Mouse (Mus musculus) right cerebral cortex, postnatal 14 days (tissue): Measurements from ENCODE around the gene Fxyd6.

ENCODE experiments used
- DNase-seq: peaks from one replicate; pipeline ENCODE4 v3.0.0; 2022

Fxyd6 gene

GRCm38 (mm10) chr9:45376883-45377282, 6.9 kb downstream of the Fxyd6 start:
- no peak for DNase-seq

- no peak for DNase-seq
These were observed 10.6 kb downstream of the Fxyd6 start for GRCm38 (mm10) chr9:45380411-45381251.

GRCm38 (mm10) chr9:45382336-45382735, 12.4 kb downstream of the Fxyd6 start:
- DNase-seq, result no peak

GRCm38 (mm10) chr9:45382834-45383233, 12.8 kb downstream of the Fxyd6 start:
- DNase-seq, result no peak

DNA sequence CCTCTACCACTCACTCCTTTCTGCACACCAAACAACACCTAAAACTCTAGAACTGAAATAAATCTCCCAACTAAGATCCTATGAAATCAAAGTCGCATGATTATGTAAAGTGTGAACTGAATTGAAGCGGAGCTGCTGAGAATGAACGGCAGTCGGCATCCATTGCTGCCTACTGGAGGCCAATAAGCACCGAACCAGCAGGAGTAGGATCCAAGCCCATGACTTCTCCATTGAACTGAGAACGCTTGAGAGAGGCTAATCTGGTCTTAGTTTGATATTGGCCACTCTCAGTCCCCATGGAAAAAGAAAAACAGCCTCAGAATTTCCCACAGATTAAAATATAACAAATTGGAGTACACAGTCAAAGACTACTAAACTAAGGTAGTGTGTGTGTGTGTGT, 13.9 kb downstream of the Fxyd6 start:
- no peak for DNase-seq

DNA sequence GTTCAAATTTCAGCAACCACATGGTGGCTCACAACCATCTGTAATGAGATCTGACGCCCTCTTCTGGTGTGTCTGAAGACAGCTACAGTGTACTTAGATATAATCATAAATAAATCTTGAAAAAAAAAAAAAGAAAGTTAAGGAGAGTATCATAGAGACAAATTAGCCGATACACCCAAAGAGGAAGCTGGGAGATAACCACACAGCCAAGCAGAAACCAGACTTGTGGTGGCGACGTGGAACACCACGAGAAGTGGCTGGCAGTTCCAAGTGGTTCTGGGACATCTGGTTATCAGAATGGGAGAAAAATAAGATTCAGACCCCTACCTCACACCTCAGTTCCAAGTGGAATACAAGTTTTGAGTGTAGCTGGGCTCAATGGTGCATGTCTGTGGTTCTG, 16.7 kb downstream of the Fxyd6 start:
- DNase-seq, result no peak

DNA sequence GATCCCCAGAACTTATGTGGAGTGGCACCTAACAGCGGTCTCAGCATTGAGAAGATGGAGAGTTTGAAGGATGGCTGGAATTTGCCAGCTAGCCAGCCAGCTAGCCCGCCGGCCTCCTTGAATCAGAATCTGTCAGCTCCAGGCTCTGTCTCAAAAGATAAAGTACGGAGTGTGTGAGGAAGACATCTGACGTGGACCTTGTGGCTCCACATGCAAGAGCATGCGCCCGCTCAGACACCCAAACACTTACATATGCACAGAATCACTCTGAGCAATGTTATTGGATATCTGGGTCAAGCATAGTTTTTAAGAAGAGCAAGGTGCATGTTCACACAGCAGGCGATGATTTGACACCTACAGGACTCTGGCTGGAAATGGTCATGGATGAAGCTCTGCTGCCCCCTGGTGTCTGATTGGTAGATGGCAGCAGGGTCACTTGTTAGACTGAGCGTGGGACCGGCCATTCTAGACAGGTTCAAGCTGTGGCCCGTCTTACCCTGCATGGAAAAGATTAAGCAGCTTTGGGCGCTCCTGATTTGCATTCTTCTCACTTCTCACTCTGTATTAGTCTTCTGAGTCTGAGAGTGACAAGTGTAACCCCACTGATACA, 18.5 kb downstream of the Fxyd6 start:
- DNase-seq, result peak; percentile 80

DNA sequence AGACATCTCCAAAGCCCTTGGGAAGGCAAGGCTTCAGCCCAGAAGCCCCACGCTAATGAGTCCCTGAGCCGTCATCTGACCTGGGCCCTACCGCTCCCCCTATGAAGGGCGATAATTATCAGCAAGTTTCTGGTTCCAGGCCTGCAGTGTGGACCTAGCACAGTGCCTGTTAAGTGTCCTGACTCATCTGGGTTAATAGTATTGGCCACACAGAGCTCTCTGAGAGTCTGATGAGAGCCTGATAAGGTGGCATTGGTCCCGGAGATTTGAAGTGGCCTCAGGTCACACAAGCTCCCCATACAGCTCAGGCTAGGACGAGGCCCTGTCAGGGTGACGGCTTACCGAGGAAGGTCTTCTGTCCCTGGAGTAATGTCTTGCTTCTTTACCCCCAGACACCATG, 19.6 kb downstream of the Fxyd6 start:
- no peak for DNase-seq

DNA sequence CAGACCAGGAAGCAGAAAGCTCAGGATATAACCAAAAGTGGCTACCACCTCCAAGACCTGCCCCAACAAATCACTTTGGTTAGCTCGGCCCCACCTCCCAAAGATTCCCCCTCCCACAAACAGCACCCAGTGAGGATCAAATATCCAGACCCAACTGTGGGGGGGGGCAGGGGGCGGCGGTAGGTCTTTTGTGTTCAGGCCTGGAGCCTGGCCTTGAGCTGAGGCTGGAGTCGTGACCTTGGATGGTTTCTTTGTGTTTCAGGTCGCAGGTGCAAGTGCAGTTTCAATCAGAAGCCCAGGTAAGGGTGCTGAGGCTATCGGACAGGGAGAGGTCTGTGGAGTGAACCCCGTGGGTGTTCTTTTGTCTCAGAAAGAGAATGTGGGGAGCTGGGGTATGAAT, 21.3 kb downstream of the Fxyd6 start:
- DNase-seq, result no peak

- DNase-seq, result no peak
These were observed 25.2 kb downstream of the Fxyd6 start for GRCm38 (mm10) chr9:45395218-45395617.

DNA sequence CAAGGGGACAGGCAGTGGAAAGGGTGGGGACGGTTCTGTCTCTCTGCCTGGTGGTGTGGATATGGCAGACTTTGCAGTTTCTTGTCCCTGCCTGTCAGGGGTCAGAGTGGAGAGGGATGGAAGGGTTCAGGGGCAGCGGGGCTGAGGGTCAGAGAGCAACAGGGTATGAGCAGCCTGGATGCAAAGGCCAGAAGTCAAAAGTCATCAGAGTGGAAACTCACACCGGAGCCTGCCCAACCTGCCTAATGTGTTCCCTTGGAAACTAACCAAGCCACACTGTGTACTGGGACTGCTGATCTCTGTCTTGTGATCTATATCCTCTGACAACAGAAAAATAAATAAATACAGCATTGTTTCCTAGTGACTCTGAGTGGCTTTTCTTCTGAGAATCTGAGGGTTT, 25.8 kb downstream of the Fxyd6 start:
- DNase-seq, result no peak

DNA sequence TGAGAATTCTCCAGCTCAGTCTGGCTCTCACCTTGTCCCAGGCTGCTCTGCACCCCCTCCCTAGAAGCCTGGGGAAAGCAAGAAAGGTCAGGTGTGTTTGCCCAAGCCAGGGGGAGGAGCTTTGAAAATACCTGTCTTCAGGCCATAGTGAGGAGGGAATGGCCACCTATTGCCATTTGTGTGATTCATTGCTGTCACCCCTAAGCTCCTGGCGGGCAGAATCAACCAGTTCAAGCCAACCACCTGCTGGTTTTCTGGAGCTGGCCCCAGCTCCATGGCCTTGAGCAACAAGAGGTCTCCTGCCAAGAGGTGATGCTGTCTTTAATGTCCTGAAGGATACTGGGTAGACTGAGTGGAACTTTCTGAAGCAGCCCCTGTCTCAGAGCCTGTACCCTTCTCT, 28.4 kb downstream of the Fxyd6 start:
- no peak for DNase-seq

- no peak for DNase-seq
These were observed 29.4 kb downstream of the Fxyd6 start, which contains the start of gene Fxyd2 for GRCm38 (mm10) chr9:45399434-45399833. TSS of gene Fxyd2 (plus strand) at chr9:45399669.

GRCm38 (mm10) chr9:45401851-45402250, 31.9 kb downstream of the Fxyd6 start:
- DNase-seq, result no peak

DNA sequence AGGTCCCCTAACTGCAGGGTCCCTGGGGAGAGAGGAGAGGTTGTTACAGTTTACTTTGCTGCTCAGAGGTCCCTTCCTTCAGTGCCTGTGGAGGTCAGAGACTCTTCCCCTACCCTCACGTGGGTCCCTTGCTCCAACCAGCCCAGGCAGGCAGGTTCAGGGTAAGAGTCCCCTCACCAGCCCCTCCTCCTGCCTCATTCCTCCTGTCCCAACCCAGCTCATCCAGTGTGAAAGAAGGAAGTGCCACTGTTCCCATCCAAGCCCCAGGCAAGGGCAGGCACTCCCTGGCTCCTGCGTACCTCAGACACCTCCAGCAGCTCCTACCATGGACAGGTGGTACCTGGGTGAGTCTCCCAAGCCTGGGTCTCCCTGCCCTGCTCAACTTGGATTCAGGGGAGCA, 33.0 kb downstream of the Fxyd6 start:
- no peak for DNase-seq

DNA sequence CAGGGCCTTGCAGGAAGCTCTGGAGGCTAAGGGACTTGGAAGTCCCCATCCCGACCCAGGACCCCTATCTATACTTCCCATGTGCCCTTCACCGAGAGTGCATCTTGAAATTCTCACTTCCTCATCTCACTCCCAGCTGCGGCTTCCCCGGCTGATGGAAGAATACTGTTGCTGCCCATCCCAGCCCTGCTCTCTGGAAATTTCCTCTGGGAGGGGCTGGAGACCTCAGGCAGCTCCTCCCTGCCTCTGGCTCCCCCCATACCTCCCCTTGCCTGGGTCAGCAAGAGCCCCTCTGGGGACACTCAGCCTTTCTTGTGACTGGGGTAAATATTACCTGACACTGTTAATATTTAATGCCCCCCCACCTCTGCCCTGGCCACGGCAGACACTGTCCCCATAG, 35.7 kb downstream of the Fxyd6 start:
- DNase-seq, result no peak

GRCm38 (mm10) chr9:45406808-45407207, 36.8 kb downstream of the Fxyd6 start:
- DNase-seq, result no peak

- DNase-seq, result peak; percentile 92
These were observed 38.0 kb downstream of the Fxyd6 start for GRCm38 (mm10) chr9:45407706-45408675.

GRCm38 (mm10) chr9:45410193-45410592, 40.2 kb downstream of the Fxyd6 start:
- DNase-seq, result no peak

GRCm38 (mm10) chr9:45410614-45411013, 40.6 kb downstream of the Fxyd6 start:
- peak; percentile 25 for DNase-seq

- DNase-seq, result no peak
These were observed 41.1 kb downstream of the Fxyd6 start for GRCm38 (mm10) chr9:45411111-45411510.

DNA sequence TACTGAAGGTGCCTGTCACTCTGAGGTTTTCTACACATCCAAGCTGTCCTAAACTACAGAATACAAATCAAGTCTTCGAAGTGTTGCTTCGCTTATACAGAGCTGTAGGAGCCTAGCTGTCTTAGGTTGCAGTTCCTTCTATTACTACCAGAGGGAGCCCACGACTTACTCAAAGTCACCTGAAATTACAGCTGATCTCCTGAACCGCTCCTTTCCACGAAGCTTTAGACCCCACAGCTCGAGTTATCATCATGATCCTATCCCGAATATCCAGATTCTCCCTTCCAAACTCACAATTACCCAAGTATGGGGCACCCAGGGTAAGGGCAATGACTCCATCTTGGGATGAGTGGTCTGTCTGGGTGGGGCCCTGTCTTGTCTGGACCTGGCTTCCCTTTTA, 41.8 kb downstream of the Fxyd6 start:
- DNase-seq, result no peak

DNA sequence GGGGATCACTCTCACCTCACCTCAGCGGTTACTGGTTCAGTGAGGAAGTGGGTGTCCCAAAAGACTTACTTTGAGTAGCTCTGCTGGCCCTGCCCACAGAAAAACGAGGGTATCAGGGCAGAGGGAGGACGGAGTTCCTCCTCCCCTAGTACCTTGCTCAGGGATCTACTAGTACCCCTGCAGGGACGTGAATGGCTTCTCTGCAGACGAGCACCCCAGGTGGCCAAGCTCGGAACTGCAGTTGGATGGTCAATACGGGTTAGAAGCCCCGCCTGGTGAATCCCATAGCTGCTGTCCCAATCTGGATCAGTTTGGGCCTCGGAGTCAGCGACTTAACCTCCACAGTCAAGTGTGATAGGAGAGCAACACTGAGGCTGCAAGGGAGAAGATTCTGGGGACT, 42.3 kb downstream of the Fxyd6 start:
- peak; percentile 96 for DNase-seq
